Mouse (Mus musculus) olfactory bulb, adult 2 months (tissue): Measurements from ENCODE around the gene Cdk5rap2.

Experiments
- CTCF ChIP-seq: fragments of 200-500 bp; IDR thresholded peaks from 2 replicates; pipeline ENCODE4 v1.5.1; 2012; ENCODE audit warnings: low read depth, mild to moderate bottlenecking, low read length, moderate library complexity; ENCODE audit not compliant: insufficient read depth
- POLR2A ChIP-seq: fragments of 200-500 bp; IDR thresholded peaks from 2 replicates; pipeline ENCODE4 v1.6.1; 2012; ENCODE audit warnings: mild to moderate bottlenecking, low read depth, low read length, moderate library complexity; ENCODE audit not compliant: insufficient read depth

GRCm38 (mm10) chr4:70398088-70398487 lies 12.2 kb downstream of the Cdk5rap2 start:
- no peak for TF ChIP-seq POLR2A
- no peak for TF ChIP-seq CTCF
